Mouse (Mus musculus) embryonic facial prominence, embryonic 10.5 days (tissue): Measurements from ENCODE around the gene Dbnl. TPM values are rescaled to one million over a fixed set of nuclear protein-coding genes. Genes with fewer than 3 reads are reported as not detected.
"Not testable (repeated sequence)": the region's sequence is repeated elsewhere in the genome, so short reads cannot be mapped to it uniquely, and the experiment has no call there.

Experiments
- DNase-seq: peaks from one replicate; pipeline ENCODE4 v3.0.0-alpha.2; 2017; ENCODE audit warnings: low spot score
- H3K27ac ChIP-seq: fragments of 300-500 bp; sonication (generic); replicated peaks from 2 replicates; pipeline ENCODE4 v1.5.1; 2016; ENCODE audit warnings: mild to moderate bottlenecking
- H3K27me3 ChIP-seq: fragments of 300-500 bp; sonication (generic); replicated peaks from 2 replicates; pipeline ENCODE4 v1.6.1; 2016; ENCODE audit warnings: low read depth, mild to moderate bottlenecking; ENCODE audit not compliant: poor library complexity, severe bottlenecking
- H3K36me3 ChIP-seq: fragments of 300-500 bp; sonication (generic); replicated peaks from 2 replicates; pipeline ENCODE4 v1.6.1; 2016; ENCODE audit warnings: mild to moderate bottlenecking, moderate library complexity
- H3K4me1 ChIP-seq: fragments of 300-500 bp; sonication (generic); 2 replicates; pipeline ENCODE4 v1.6.1; 2016
- H3K4me3 ChIP-seq: fragments of 300-500 bp; sonication (generic); 2 replicates; pipeline ENCODE4 v1.5.1; 2016; ENCODE audit warnings: mild to moderate bottlenecking, moderate library complexity
- H3K9me3 ChIP-seq: fragments of 300-500 bp; sonication (generic); 2 replicates; pipeline ENCODE4 v1.6.1; 2016; ENCODE audit warnings: mild to moderate bottlenecking
- WGBS: fragments of 180-500 bp; shearing (Covaris S2); methylation state at CpG from one replicate; pipeline ENCODE4 v1.1.7; 2016; 5-methylcytosine and 5-hydroxymethylcytosine counted together
- polyA plus RNA-seq: library from polyadenylated mRNA; unstranded; fragments of >200 nt; fragmentation: Nextera tagmentation; extraction: Ambion mirVana; gene quantifications from 2 replicates; pipeline ENCODE4 v1.2.1, GENCODE M21; 2016

The Dbnl gene
- polyA plus RNA-seq, 1 experiment from 2014 or later, result 137 TPM

GRCm38 (mm10) chr11:5797928-5798327 lies 9.6 kb downstream of the Dbnl start:
- 92% methylated on average over 5 of the region's 5 CpGs for WGBS
- H3K4me3 ChIP-seq, result no peak overlapping the region
- H3K4me1 ChIP-seq, result peaks cover 9% of the 10 kb centered on the region
- H3K36me3 ChIP-seq, result peaks cover 87% of the 10 kb centered on the region
- DNase-seq, result no peak
- no peaks in the 10 kb centered on the region for H3K9me3 ChIP-seq
- H3K27me3 ChIP-seq, result no peaks in the 10 kb centered on the region
- H3K27ac ChIP-seq, result no peak overlapping the region

GRCm38 (mm10) chr11:5799621-5800490 lies 11.6 kb downstream of the Dbnl start:
- Histone ChIP-seq H3K9me3 (no peaks in the 10 kb centered on the region), H3K4me3 (no peak overlapping the region), H3K27ac (no peak overlapping the region), H3K36me3 (peaks cover 70% of the 10 kb centered on the region), H3K4me1 (peaks cover 24% of the 10 kb centered on the region), H3K27me3 (no peaks in the 10 kb centered on the region)
- WGBS, result 94% methylated on average over 17 of the region's 17 CpGs
- no peak for DNase-seq

GRCm38 (mm10) chr11:5801511-5801910 lies 13.2 kb downstream of the Dbnl start:
- Histone ChIP-seq H3K27me3 (no peaks in the 10 kb centered on the region), H3K36me3 (peaks cover 53% of the 10 kb centered on the region), H3K4me3 (no peak overlapping the region), H3K4me1 (peaks cover 24% of the 10 kb centered on the region), H3K9me3 (no peaks in the 10 kb centered on the region), H3K27ac (no peak overlapping the region)
- DNase-seq, result no peak
- WGBS, result 93% methylated on average over 16 of the region's 16 CpGs

GRCm38 (mm10) chr11:5802005-5802404 lies 13.7 kb downstream of the Dbnl start:
- H3K9me3 ChIP-seq, result no peaks in the 10 kb centered on the region
- DNase-seq, result no peak
- WGBS, result 72% methylated on average over 12 of the region's 12 CpGs

GRCm38 (mm10) chr11:5802457-5803217 lies 14.3 kb downstream of the Dbnl start:
- peaks cover 24% of the 10 kb centered on the region for H3K4me1 ChIP-seq
- no peak overlapping the region for H3K27ac ChIP-seq
- DNase-seq, result no peak
- peaks cover 42% of the 10 kb centered on the region for H3K36me3 ChIP-seq
- H3K9me3 ChIP-seq, result no peaks in the 10 kb centered on the region
- H3K27me3 ChIP-seq, result no peaks in the 10 kb centered on the region
- no peak overlapping the region; the same call in 1 of the 2 replicates for H3K4me3 ChIP-seq
- 82% methylated on average over 8 of the region's 8 CpGs for WGBS

More at GRCm38 (mm10) chr11:5802005-5802404, 13.7 kb downstream of the Dbnl start:
- Histone ChIP-seq H3K4me1 (peaks cover 24% of the 10 kb centered on the region), H3K36me3 (peaks cover 48% of the 10 kb centered on the region), H3K27ac (no peak overlapping the region), H3K4me3 (no peak overlapping the region), H3K27me3 (no peaks in the 10 kb centered on the region)

- Histone ChIP-seq H3K9me3 (no peaks in the 10 kb centered on the region), H3K4me1 (peaks cover 24% of the 10 kb centered on the region), H3K27ac (peak within 1 kb of the TSS; percentile 65), H3K4me3 (peak within 1 kb of the TSS; percentile 23; the same call in 1 of the 2 replicates), H3K36me3 (peaks cover 33% of the 10 kb centered on the region), H3K27me3 (no peaks in the 10 kb centered on the region)
- peak; percentile 48 for DNase-seq
- WGBS, result 57% methylated on average over 8 of the region's 8 CpGs
Observed at GRCm38 (mm10) chr11:5803551-5803981, 15.3 kb downstream of the Dbnl start, which contains the start of gene Pgam2. Pgam2 (minus strand) TSS chr11:5803733.

GRCm38 (mm10) chr11:5804174-5804573 lies 15.9 kb downstream of the Dbnl start:
- no peak overlapping the region for H3K27ac ChIP-seq
- no peak for DNase-seq
- H3K4me1 ChIP-seq, result peaks cover 24% of the 10 kb centered on the region
- no peaks in the 10 kb centered on the region for H3K27me3 ChIP-seq
- peaks cover 27% of the 10 kb centered on the region for H3K36me3 ChIP-seq
- WGBS, result 80% methylated on average over 5 of the region's 5 CpGs
- no peak overlapping the region for H3K4me3 ChIP-seq
- no peaks in the 10 kb centered on the region for H3K9me3 ChIP-seq

GRCm38 (mm10) chr11:5805711-5806110 lies 17.4 kb downstream of the Dbnl start:
- 89% methylated on average over 3 of the region's 3 CpGs for WGBS
- H3K9me3 ChIP-seq, result no peaks in the 10 kb centered on the region
- DNase-seq, result no peak
- no peak overlapping the region for H3K4me3 ChIP-seq
- no peak overlapping the region for H3K27ac ChIP-seq
- H3K27me3 ChIP-seq, result no peaks in the 10 kb centered on the region
- H3K36me3 ChIP-seq, result peaks cover 11% of the 10 kb centered on the region
- peaks cover 24% of the 10 kb centered on the region for H3K4me1 ChIP-seq

- no peaks in the 10 kb centered on the region for H3K36me3 ChIP-seq
- H3K9me3 ChIP-seq, result no peaks in the 10 kb centered on the region
- H3K4me1 ChIP-seq, result peaks cover 15% of the 10 kb centered on the region
- no peak overlapping the region for H3K4me3 ChIP-seq
- no peak for DNase-seq
- no peaks in the 10 kb centered on the region for H3K27me3 ChIP-seq
- 88% methylated on average over 9 of the region's 9 CpGs for WGBS
- no peak overlapping the region for H3K27ac ChIP-seq
Observed at GRCm38 (mm10) chr11:5807956-5808355, 19.7 kb downstream of the Dbnl start.

GRCm38 (mm10) chr11:5809487-5809886 lies 21.2 kb downstream of the Dbnl start:
- H3K36me3 ChIP-seq, DNase-seq, H3K27me3 ChIP-seq, H3K4me3 ChIP-seq, H3K27ac ChIP-seq, H3K9me3 ChIP-seq, H3K4me1 ChIP-seq: not testable (repeated sequence)
- 94% methylated on average over 4 of the region's 4 CpGs for WGBS

GRCm38 (mm10) chr11:5813381-5813780 lies 25.1 kb downstream of the Dbnl start:
- H3K4me1 ChIP-seq, result no peaks in the 10 kb centered on the region
- H3K4me3 ChIP-seq, result no peak overlapping the region
- H3K36me3 ChIP-seq, result no peaks in the 10 kb centered on the region
- no peaks in the 10 kb centered on the region for H3K27me3 ChIP-seq
- no peak for DNase-seq
- 79% methylated on average over 10 of the region's 10 CpGs for WGBS
- no peaks in the 10 kb centered on the region for H3K9me3 ChIP-seq
- H3K27ac ChIP-seq, result no peak overlapping the region

GRCm38 (mm10) chr11:5819223-5819622 lies 30.9 kb downstream of the Dbnl start:
- Histone ChIP-seq H3K36me3 (no peaks in the 10 kb centered on the region), H3K27ac (no peak overlapping the region), H3K4me3 (no peak overlapping the region), H3K9me3 (no peaks in the 10 kb centered on the region), H3K27me3 (no peaks in the 10 kb centered on the region), H3K4me1 (no peaks in the 10 kb centered on the region)
- 67% methylated on average over 2 of the region's 2 CpGs for WGBS
- DNase-seq, result no peak
